Mouse (Mus musculus) stomach, postnatal 0 days (tissue): ENCODE data around the gene Camk2n2. TPM values are rescaled to one million over a fixed set of nuclear protein-coding genes. Genes with fewer than 3 reads are reported as not detected.

ENCODE experiments used
- ATAC-seq: fragments of 200-750 bp; cut with Nextera tagmentation; 2 replicates; pipeline ENCODE4 v1.8.0; 2017; ENCODE audit not compliant: low FRiP score, low TSS enrichment
- DNase-seq: peaks from one replicate; pipeline ENCODE4 v3.0.0-alpha.2; 2016; ENCODE audit warnings: low spot score
- H3K27ac ChIP-seq: fragments of 300-500 bp; sonication (generic); replicated peaks from 2 replicates; pipeline ENCODE4 v1.5.1; 2014; ENCODE audit warnings: mild to moderate bottlenecking, control low read depth
- H3K27me3 ChIP-seq: fragments of 300-500 bp; sonication (generic); 2 replicates; pipeline ENCODE4 v1.6.1; 2014; ENCODE audit warnings: low read length; ENCODE audit not compliant: control insufficient read depth, insufficient read depth
- H3K36me3 ChIP-seq: fragments of 300-500 bp; sonication (generic); 2 replicates; pipeline ENCODE4 v1.6.1; 2014; ENCODE audit warnings: low read length, mixed read lengths; ENCODE audit not compliant: control insufficient read depth, insufficient read depth
- H3K4me1 ChIP-seq: fragments of 300-500 bp; sonication (generic); replicated peaks from 2 replicates; pipeline ENCODE4 v1.6.1; 2014; ENCODE audit warnings: antibody characterized with exemption; ENCODE audit not compliant: control insufficient read depth, insufficient read depth
- H3K4me2 ChIP-seq: fragments of 300-500 bp; sonication (generic); replicated peaks from 2 replicates; pipeline ENCODE4 v1.6.1; 2014; ENCODE audit warnings: low read depth, mild to moderate bottlenecking, control low read depth, moderate library complexity
- H3K4me3 ChIP-seq: fragments of 300-500 bp; sonication (generic); 2 replicates; pipeline ENCODE4 v1.5.1; 2014; ENCODE audit warnings: low read depth, low read length, control low read depth
- H3K9ac ChIP-seq: fragments of 300-500 bp; sonication (generic); 2 replicates; pipeline ENCODE4 v1.6.1; 2014; ENCODE audit warnings: mild to moderate bottlenecking, low read length, control low read depth, mixed read lengths
- H3K9me3 ChIP-seq: fragments of 300-500 bp; sonication (generic); 2 replicates; pipeline ENCODE4 v1.6.1; 2016; ENCODE audit warnings: low read length; ENCODE audit not compliant: control insufficient read depth
- CTCF ChIP-seq: IDR thresholded peaks from 2 replicates; pipeline ENCODE4 v1.5.1; 2016; ENCODE audit warnings: antibody characterized with exemption, low read depth, mild to moderate bottlenecking, moderate library complexity
- EP300 ChIP-seq: optimal IDR thresholded peaks from 2 replicates; pipeline ENCODE3; 2016; ENCODE audit warnings: antibody characterized with exemption
- WGBS: fragments of 180-500 bp; shearing (Covaris S2); extraction: QIAGEN DNeasy Blood & Tissue Kit; methylation state at CpG from one replicate; pipeline ENCODE4 v1.1.7; 2014; 5-methylcytosine and 5-hydroxymethylcytosine counted together
- polyA plus RNA-seq: library from polyadenylated mRNA; unstranded; fragments of >200 nt; fragmentation: Nextera tagmentation; extraction: Ambion mirVana; gene quantifications from 2 replicates; pipeline ENCODE4 v1.2.1, GENCODE M21; 2015

The Camk2n2 gene
- polyA plus RNA-seq, 1 experiment from 2014 or later: 1.2 TPM

DNA sequence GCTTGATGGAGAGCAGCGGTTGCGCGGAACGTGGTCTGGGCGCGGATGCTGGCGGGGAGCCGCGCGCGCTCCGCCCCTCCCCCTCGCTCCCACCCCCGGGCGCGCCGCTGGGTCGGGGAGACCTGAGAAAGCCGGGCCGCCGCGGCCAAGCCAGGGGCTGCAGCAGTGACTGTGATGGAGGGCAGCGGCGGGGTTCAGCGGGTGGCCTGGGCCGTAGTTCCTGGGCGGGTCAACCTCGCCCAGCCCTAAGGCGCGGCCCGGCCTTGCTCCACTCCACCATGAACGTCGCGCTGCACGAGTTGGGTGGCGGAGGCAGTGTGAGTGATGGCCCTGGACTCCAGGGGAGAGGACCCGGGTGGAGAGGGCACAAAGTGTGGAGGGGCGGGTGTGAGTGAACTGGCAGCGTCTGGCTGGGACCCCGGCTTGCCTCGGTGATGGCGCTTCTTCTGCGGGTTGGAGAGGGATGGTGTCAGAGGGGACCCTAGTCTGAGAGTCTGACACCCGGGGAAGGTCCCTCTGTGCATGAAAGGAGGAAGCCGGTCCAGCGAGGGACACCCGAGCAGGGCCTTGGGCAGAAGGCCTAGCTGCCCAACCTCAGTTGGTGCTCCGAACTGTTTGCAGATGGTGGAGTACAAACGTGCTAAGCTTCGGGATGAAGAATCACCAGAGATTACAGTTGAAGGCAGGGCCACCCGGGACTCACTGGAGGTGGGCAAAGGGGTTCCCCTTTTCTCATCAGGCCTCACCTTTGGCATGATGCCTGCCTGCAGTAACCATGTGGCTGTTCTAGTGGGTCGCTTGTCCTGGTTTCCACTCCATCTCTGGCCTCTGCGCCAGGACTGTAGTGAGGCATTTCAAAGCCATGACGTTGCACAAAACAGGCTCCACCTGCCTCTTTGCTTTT is 8.9 kb upstream of the Camk2n2 start, which contains the start of gene Ece2:
Ece2 (plus strand) TSS at position 98 of the 904 bp plus-strand sequence.
- no peaks in the 10 kb centered on the region for H3K27me3 ChIP-seq
- H3K4me1 ChIP-seq: no peaks in the 10 kb centered on the region
- WGBS: 7% methylated on average over 49 of the region's 54 CpGs
- ATAC-seq (peak; percentile 60; the same call in 1 of the 2 replicates), DNase-seq (peak; percentile 41)
- no peaks in the 10 kb centered on the region for H3K9me3 ChIP-seq
- H3K4me2 ChIP-seq: peak within 1 kb of the TSS; percentile 73
- no peak for TF ChIP-seq CTCF
- TF ChIP-seq EP300: no peak
- peak within 1 kb of the TSS; percentile 48; the same call in 1 of the 2 replicates for H3K9ac ChIP-seq
- H3K27ac ChIP-seq: no peak within 1 kb of the TSS
- peak within 1 kb of the TSS; percentile 39 for H3K4me3 ChIP-seq
- no peaks in the 10 kb centered on the region for H3K36me3 ChIP-seq

DNA sequence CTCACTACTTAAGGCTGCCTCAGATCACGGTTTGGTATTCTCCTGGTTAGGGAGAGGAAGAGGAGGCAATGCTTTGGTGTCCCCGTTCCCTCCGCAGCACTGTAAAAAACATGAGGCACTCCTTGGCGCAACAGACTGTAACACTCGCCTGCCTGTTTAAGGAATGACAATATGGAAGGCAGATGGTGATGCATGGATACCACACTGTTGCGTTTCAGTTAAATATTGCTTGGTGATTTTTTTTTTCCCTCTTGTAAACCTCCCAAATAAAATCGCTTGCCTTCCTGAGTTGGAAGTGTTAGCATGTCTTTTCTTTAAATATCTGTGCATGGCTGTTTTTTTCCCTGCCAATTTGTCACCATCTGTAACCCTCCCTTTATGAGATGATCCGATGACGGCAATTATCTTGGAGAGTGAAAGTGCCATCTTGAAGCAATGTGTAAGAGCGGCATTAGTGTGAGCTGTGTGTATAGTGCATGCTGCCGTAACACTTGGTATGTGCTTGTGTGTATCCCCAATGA is 7.8 kb upstream of the Camk2n2 start:
- no peak for DNase-seq
- Histone ChIP-seq H3K27ac (no peak overlapping the region), H3K4me3 (no peak overlapping the region), H3K4me2 (no peak overlapping the region), H3K27me3 (no peaks in the 10 kb centered on the region), H3K9me3 (no peaks in the 10 kb centered on the region), H3K36me3 (no peaks in the 10 kb centered on the region), H3K4me1 (no peaks in the 10 kb centered on the region), H3K9ac (no peak overlapping the region)
- no peak for ATAC-seq
- TF ChIP-seq CTCF (no peak), EP300 (no peak)
- WGBS: 59% methylated on average over 11 of the region's 11 CpGs

DNA sequence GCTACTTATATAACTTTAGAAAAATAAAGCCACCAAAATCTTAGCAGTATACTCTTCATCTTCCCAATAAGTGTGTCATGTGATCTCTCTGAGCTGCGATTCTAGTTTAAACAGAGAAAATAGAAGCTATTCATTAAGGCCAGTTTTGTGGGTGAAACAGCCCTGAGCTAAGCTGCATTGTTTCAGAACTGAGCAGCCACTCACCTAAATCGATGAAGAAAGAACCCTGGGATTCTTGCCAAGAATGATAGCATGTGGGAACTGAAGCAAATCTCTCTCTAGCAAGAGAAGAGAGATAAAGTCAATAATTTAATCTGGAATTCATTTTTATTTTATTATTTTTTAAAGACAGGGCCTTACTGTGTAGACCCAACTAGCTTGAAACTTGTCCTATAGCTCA is 2.1 kb upstream of the Camk2n2 start:
- no peaks in the 10 kb centered on the region for H3K27me3 ChIP-seq
- no peak overlapping the region for H3K4me2 ChIP-seq
- WGBS: 22% methylated on average over 2 of the region's 2 CpGs
- H3K36me3 ChIP-seq: no peaks in the 10 kb centered on the region
- DNase-seq (no peak), ATAC-seq (no peak)
- H3K27ac ChIP-seq: no peak overlapping the region
- TF ChIP-seq EP300 (no peak), CTCF (no peak)
- H3K9me3 ChIP-seq: no peaks in the 10 kb centered on the region
- H3K9ac ChIP-seq: no peak overlapping the region
- no peak overlapping the region for H3K4me3 ChIP-seq
- peaks cover 6% of the 10 kb centered on the region for H3K4me1 ChIP-seq

DNA sequence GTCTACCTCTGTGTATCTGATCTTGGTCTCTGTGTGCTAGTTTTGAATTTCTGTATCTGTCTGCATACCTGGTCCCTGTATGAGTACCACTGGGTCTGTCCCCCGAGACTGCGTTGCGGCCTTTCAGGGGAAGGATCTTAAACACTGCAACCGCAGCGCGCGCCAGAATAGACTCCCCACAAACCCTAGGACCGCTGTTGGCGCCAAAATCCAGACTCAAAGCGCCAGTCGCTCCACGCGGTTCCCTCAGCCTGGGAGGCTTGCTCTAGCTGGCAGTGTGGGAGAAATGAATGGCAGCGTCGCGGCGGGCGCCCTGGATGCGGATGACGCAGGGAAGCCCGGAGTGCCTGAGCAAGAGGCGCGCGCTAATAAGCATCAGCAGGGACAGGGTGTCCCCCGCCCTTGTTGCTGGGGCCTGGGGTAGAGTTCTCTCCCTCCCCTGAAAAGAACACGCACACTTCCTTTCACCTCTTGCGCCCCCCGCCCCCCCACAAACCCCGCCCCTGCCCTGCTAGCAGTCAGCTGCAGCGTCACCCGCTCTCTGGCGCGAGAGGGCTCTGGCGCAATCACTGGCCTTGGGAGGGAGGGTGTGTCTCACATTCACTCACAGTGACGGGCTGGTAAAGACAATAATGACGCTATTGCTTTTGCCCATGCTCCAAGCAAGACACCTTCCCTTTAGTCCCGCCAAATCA is 1.1 kb upstream of the Camk2n2 start:
- peak overlapping the region; percentile 38 for H3K9ac ChIP-seq
- peak overlapping the region; percentile 63 for H3K4me3 ChIP-seq
- H3K27ac ChIP-seq: no peak overlapping the region
- ATAC-seq: peak; percentile 64
- no peak for TF ChIP-seq EP300
- TF ChIP-seq CTCF: no peak
- H3K4me2 ChIP-seq: peak overlapping the region; percentile 100
- peaks cover 6% of the 10 kb centered on the region for H3K4me1 ChIP-seq
- H3K9me3 ChIP-seq: no peaks in the 10 kb centered on the region
- H3K27me3 ChIP-seq: no peaks in the 10 kb centered on the region
- under 1% methylated on average over 36 of the region's 37 CpGs for WGBS
- H3K36me3 ChIP-seq: no peaks in the 10 kb centered on the region
- peak; percentile 67 for DNase-seq

DNA sequence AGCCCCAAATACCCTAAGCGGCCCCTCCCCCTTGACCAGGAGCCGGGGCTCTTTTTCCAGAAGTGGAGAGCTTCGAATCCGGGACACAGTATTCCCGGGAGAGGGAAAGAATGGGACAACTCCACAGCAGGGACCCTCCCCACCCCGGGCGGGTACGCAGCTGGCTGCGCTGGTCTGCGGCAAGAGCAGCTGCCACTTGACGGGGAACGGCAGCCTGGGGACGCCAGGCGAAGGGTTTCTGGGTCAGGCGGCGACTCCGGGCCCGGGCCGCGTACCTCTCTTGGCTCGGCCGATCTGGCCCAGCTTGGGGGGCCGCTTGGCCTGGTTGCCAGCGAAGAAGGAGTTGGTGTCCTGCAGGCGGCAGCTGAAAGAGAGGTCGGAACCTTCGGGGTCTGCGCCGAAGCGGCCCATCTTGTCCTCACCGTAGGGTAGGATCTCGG is 316 bp downstream of the Camk2n2 start:
- no peak for DNase-seq

More for the DNA sequence above, 316 bp downstream of the Camk2n2 start:
- under 1% methylated on average over 28 of the region's 32 CpGs for WGBS
- Histone ChIP-seq H3K36me3 (no peaks in the 10 kb centered on the region), H3K27me3 (no peaks in the 10 kb centered on the region), H3K9ac (peak overlapping the region; percentile 38; the same call in 1 of the 2 replicates), H3K9me3 (no peaks in the 10 kb centered on the region), H3K27ac (no peak overlapping the region), H3K4me1 (peaks cover 6% of the 10 kb centered on the region), H3K4me3 (peak overlapping the region; percentile 63), H3K4me2 (peak overlapping the region; percentile 100)
- TF ChIP-seq CTCF (no peak), EP300 (no peak)
- peak; percentile 21; the same call in 1 of the 2 replicates for ATAC-seq
